Mouse (Mus musculus) heart, postnatal 4 days (tissue): Measurements from ENCODE around the gene Gm5269. TPM values are rescaled to one million over a fixed set of nuclear protein-coding genes. Genes with fewer than 3 reads are reported as not detected.

Source experiments
- DNase-seq: peaks from one replicate; pipeline ENCODE4 v3.0.0; 2021
- total RNA-seq, 2 experiments: library from RNA; stranded (reverse); gene quantifications; 2 replicates each; pipeline ENCODE4 v1.2.3; 2021

The Gm5269 gene
- not detected for total RNA-seq

DNA sequence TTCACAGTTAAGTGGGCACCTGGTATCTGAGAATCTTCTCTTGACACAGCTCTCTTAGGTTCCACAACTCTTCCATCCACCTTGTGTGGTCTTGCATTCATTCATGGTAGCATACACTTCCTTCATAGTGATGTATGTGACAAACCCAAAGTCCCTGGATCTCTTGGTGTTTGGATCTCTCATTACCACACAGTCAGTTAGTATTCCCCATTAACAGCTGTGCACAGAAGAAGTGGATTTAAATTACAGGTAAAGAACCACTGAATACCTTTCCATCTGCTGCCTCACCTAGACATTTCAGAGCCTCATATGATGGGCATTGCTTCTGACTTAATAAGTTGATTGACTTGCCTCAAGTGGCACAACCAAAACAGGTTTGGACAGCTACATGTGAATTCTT lies at the start of gene Gm5269:
Gene Gm5269, minus strand, starts transcription at position 101 of the 400 bp plus-strand sequence.
- DNase-seq, result no peak

DNA sequence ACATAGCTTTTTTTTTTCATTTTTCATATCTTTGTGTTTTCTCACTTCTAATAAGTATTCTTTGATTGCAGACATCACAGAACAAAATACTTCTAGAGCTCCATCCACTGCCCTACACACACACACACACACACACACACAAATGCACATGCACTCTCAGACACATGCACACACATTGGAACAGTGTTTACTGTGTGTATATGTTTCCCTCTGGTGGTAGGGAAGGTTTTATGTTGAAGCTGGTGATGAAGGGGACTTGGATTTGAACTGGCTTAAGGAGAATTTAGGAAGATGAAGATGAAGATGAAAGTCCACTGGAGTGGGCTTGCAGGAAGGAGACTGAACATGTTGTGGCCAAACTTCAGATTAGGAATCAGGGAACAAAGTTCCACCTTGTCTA lies 41.1 kb upstream of the Gm5269 start:
- DNase-seq, result no peak

DNA sequence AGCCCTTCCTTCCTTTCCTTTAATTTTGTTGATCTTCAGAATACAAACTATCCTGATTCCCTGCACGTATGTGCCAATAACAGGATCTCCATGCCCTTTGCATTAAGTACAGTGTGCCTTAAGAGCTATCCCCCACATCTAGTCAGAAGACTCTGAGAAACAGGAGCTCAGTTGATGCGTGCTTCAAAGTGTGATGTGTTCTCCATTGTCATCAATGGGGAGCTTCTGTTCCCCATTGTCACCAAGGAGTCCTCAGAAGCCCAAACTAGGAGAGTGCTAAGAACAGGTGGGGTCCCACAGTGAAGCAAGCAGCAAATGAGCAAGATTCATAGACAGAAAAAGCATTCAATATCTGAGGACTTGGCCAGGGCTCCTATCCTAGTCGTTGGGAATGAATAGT lies 36.8 kb upstream of the Gm5269 start:
- DNase-seq, result no peak

DNA sequence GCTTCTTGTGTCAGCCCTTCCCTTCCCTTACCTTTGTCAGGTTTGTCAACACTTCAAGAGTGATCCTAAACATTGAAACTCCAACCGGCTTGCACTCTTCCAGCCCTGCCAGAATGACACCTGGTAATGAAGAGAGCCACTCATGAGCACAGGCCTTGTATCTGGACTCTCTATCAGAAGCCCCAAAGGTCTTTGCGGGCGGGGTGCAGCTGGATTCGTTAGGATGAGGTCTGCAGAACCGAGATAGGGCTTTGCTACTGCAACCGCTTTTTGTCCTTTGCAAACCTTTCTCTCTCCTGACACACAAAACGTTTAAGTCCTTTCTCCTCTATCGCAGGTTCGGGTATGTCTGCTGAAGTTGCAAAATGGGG lies 36.3 kb upstream of the Gm5269 start, which contains the start of gene Slc40a1:
Gene Slc40a1, minus strand, starts transcription at position 131 of the 371 bp plus-strand sequence.
- no peak for DNase-seq

- peak; percentile 84 for DNase-seq
Observed at GRCm38 (mm10) chr1:45925500-45926392, 35.7 kb upstream of the Gm5269 start.

GRCm38 (mm10) chr1:45925131-45925499 lies 35.0 kb upstream of the Gm5269 start:
- no peak for DNase-seq

DNA sequence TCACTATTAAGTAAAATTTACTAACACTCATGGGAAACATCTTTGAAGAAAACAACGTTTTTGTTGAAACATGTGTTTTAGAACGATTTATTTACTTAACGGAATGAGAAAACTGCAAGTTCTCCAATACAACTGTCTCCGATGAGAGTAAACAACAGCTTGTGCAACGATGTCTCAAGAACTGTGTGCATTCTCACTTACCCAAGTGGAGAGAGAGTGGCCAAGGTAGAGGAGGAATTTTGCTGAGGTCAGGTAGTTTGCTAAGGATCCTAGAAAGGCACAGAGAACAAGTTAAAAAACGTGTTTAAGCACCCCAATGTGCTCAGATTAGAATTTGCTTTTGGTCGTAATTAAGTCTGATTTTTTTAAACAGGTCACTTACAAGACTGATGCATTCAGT lies 34.4 kb upstream of the Gm5269 start:
- DNase-seq, result no peak

DNA sequence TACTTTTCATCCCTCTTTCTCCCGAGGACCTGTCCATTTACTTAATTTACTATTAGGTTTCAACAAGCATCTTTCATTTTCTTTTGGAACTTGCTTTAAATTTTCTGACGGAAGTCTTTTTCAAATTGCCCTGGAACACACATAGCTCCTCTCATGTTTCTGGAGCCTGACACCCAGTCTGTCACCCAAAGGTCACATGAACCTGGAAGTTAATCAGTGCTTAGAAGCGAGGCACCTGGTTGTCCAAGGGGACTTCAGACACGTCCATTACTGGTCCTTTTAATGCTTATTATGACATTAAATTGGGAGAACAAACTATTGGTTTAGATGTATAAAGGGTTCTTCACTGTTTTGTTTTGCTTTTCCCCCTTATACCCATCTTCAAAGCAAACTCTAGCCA lies 33.2 kb upstream of the Gm5269 start:
- no peak for DNase-seq

GRCm38 (mm10) chr1:45920703-45921102 lies 30.6 kb upstream of the Gm5269 start:
- DNase-seq, result no peak

- DNase-seq, result no peak
Observed at GRCm38 (mm10) chr1:45919752-45920151, 29.7 kb upstream of the Gm5269 start.

DNA sequence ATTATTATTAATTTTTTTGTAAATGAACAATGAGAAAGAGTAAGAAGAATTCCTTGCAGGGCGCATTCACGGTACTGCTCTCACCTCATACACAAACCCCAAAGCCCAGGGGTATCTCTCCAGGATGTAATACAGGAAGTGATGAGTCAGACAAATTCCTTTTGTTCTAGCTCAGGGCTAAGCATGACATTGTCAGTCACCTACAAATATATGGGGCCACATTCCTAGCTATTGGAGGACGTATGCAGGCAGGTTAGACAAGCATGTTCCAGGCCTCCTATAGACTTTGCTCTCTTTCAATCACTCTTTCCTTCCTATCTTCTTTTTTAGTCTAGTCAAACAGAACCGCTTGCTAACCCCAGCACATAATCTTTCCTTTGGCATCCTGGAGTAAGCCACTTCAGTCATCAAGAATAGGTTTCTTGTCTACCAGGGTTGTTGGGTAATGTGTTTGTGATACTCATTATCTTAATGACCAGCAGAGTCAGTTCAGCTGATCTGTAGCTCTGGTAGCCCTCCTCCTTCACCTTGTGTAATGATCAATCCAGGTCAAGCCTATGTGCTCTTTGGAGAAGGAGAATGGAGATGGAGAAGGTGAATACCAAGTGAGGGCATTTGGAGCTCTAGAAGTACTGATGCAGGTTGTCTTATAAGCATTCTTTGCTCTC lies 27.2 kb upstream of the Gm5269 start:
- DNase-seq, result no peak

DNA sequence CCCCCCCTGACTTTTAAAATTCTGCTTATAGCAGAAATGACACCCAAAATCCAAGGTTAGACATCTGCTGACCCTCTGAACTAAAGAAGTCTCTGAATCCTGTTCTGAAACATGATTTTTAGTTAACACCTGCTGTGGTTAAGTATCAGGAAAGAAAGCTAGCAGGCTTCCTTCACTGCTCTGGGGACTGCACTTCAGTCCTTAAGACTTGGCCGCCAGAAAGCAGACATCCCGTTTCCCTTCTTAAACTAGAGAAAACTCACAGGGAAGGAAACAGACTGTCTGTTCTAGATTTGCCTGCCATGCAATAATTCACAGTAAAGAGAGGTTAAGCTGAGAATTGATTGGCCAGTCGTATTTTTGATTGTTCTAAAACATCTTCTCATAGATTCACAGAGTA lies 26.1 kb upstream of the Gm5269 start:
- DNase-seq, result no peak

DNA sequence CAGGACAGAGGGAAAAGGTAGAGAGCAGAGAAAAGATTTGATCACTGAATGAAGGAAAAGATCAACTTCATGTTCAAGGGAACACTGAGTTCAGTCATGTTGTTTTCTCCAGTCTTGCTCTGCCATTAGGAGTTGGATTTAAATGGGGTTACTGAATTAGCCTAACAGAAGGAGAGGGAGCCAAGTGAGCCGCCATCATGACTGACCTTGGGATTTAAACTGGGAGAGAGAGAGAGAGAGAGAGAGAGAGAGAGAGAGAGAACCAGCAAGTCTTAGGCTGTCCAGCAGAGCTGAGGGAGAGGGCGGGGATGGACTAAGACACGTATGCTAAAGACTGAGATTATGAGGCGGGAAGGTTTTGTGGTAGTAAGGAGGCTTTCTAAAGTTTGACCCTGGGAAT lies 24.2 kb upstream of the Gm5269 start:
- DNase-seq, result no peak

- DNase-seq, result peak; percentile 52
Observed at GRCm38 (mm10) chr1:45905107-45905821, 15.2 kb upstream of the Gm5269 start.

DNA sequence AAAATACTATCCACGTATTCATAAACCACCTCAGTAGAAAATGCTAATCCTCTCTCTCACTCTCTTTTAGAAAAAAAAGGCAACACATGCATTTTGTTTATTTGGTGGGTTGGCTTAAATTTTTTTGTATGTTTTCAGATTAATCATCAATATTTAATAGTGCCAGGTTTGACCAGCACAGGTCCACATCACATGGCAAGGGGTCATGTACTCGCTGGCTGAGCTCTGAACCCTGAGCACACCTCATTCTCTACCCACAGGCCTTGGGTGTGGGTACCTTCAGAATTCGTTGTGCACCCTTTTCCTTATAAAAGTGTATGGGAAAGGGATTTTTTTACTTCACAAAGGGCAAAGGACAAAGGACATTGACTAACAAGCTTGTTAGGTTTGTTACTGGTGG lies 14.1 kb upstream of the Gm5269 start:
- DNase-seq, result no peak

GRCm38 (mm10) chr1:45898044-45898443 lies 8.0 kb upstream of the Gm5269 start:
- no peak for DNase-seq

- peak; percentile 23 for DNase-seq
Observed at GRCm38 (mm10) chr1:45894168-45894912, 4.3 kb upstream of the Gm5269 start.

- no peak for DNase-seq
Observed at GRCm38 (mm10) chr1:45891986-45892385, 1.9 kb upstream of the Gm5269 start.

DNA sequence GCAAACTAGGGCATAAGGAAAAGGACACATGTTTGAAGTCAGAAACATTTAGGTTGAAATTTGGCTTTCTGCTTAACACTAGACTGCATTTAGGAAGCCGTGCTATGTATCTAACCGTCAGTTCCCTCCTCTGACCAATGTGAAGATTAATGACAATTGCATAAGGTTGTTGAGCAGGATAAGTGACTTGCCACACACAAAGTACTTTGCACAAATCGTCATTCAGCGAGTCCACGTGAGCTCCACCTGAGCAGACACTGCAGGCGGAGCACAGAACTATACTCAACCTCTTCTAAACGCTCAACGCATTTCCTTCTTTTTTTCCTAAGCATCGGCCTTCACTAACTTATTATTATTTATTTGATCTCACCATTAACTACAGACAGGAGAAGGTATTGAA lies 3.3 kb downstream of the Gm5269 start:
- DNase-seq, result no peak

DNA sequence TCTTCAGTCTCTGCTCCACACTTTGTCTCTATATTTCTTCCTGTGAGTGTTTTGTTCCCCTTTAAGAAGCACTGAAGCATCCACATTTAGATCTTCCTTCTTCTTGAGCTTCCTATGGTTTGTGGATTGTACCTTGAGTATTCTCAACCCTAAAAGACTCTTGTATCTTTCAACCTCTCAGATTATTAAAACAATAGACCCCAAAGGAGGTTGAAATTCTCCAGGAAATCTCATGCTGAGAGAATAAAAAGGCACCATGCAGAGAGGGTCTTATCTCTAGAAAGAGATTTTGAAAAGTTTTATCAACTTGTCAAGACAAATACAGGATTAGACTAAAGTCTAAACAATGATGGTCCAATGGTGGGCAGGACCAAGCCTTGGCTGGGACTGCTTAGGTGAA lies 6.7 kb downstream of the Gm5269 start:
- no peak for DNase-seq

DNA sequence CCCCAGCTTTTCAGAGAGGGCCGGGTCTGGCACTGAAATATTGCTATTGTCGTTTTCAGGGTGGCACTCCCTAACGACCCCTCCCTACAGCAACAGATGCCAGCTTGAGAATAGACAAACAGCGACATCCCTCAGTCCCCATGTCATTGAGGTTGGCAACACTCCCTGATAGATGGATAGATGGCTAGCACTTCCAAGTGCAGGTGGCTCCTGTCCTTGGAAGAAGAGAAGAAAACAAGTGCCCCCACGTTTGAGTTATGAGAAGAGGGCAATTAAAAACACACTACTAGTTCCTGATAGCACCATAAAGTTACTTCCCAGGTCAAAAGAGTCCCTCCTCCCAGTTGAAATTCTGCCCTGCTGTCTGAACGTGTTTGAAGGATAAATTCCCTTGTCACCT lies 8.0 kb downstream of the Gm5269 start:
- DNase-seq, result no peak

DNA sequence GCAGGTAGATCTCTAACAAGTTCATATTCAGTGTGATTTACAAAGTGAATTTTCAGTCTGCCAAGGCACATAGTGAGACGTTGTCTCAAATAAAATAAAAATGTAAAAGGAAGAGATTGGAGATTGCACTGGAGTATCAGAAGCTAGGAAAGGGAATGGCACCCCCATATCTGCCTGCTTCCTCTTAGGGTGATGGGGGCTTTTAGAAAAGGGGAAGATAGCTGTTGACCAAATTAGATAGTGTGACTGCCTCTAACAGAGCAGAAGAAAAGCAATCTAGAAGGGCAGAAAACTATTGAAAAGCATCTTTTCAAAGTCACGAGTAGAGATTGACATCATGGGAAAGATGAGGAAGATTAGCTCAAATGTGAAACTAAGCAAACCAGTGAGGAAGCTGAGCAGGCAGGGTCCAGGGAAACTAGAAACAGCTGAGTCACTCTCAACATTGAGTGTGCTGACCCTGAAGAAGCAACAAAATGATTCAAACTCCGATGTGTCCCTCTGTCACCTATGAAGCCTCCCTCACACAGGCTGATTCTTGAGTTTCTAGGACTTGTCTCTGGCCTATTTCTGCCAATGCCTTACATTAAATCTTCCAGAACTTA lies 8.7 kb downstream of the Gm5269 start:
- DNase-seq, result no peak
